Mouse (Mus musculus): ENCODE results near the gene Mfsd14a.

The Mfsd14a gene

GRCm38 (mm10) chr3:116652033-116652446 lies 10.4 kb downstream of the Mfsd14a start:
- no peak for DNase-seq (ENCODE audit: low spot score in 2 of 2)

DNA sequence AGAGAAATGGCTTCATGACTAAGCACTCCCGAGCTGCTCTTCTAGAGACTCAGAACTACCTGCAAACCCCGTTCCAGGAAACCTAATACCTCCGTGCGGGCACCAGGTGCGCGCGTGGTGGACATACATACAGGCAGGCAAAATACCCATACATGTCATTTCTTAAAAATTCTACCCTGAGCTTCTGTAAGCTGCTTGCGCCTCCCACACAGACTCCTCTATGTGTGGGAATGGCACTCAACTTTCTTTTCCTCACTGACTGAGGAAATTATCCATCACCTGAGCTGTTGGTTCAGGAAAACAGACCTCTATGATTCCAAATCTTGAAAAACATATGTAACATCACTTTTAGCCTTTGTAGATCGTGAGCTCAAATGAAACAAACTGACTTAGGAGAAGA lies 11.8 kb downstream of the Mfsd14a start:
- DNase-seq (ENCODE audit: low spot score in 2 of 2) = no peak

GRCm38 (mm10) chr3:116648805-116649204 lies 13.7 kb downstream of the Mfsd14a start:
- no peak for DNase-seq (ENCODE audit: low spot score in 2 of 2)

DNA sequence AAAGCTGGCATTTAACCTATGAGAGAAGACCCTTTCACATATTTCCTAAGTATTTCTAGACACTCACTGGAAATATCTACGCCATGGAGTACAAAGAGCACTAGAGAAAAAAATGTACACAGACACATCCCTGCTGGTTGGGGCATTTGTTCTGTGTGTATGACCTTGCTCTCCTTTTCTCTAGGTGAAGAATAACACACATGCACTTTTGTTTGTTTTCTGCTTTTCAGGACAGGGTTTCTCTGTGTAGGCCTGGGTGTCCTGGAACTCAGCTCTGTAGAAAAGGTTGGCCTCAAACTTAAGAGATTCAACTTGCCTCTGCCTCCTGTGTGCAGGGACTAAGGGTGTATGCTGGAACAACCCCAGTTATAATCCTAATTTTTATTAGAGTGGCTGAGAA lies 16.1 kb downstream of the Mfsd14a start:
- no peak for DNase-seq (ENCODE audit: low spot score in 2 of 2)

- DNase-seq (ENCODE audit: low spot score in 2 of 2) = no peak
Observed at GRCm38 (mm10) chr3:116642373-116642772, 20.1 kb downstream of the Mfsd14a start.

- no peak for DNase-seq (ENCODE audit: low spot score in 2 of 2)
Observed at GRCm38 (mm10) chr3:116641811-116642371, 20.6 kb downstream of the Mfsd14a start.

GRCm38 (mm10) chr3:116640024-116640423 lies 22.5 kb downstream of the Mfsd14a start:
- no peak for DNase-seq (ENCODE audit: low spot score in 2 of 2)

GRCm38 (mm10) chr3:116638572-116638971 lies 23.9 kb downstream of the Mfsd14a start:
- no peak for DNase-seq (ENCODE audit: low spot score in 2 of 2)

DNA sequence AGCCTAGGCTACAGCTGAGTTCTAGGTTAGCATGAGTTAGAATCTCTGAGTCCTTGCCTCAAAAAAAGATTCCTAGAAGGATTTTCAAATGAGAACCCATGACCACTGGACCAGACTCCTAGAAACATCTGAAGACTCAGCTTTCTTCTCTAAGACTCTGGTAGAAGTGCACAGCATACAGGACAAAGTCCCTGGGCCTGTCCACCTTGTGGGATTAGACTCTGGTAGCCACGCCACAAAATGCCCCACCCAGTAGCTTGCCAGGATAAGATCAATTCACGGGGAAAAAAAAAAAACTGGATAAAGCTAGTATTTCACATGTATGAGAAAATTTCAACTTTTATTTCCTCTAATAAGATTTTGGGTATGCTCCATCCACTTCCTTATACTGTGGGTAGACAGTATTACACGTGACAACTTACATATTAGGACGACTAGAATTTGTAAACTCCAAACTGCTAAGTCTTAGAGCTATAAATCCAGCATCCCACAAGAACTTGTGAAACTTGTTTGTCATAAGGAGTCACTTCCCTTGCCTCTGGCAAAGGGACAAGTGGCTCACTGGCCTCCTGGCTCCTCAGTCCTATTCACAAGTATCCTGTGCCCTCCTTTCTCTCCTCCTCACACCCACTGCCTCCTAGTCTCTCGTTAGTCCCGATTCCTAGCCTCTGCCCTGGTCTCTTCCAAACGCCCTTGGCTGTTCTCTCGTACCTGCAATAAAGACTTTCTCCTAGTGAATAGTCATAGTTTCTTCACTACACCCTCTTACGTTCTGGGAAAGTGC lies 24.6 kb downstream of the Mfsd14a start:
- no peak for DNase-seq (ENCODE audit: low spot score in 2 of 2)

- no peak for DNase-seq (ENCODE audit: low spot score in 2 of 2)
Observed at GRCm38 (mm10) chr3:116635799-116636198, 26.7 kb downstream of the Mfsd14a start.

GRCm38 (mm10) chr3:116634853-116635252 lies 27.6 kb downstream of the Mfsd14a start:
- DNase-seq (ENCODE audit: low spot score in 2 of 2) = no peak

DNA sequence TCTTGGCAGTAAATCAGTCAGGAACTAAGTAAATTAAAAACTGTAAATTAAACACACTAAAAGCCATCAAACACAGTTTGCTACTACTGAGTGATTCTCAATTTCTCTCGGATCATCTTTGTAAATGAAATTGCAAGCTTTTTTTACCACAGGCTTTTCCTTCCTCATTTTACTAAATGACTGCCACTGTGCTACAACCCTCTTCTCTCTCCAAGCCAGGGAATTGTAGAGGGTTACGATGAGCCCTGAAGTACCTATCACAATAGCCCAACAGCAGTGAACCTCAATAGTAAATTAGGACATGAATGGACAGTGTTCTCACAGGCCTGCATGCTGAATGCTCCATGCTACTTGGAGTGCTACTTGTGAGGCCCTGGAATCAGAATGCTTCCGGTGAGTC lies 28.4 kb downstream of the Mfsd14a start:
- DNase-seq (ENCODE audit: low spot score in 2 of 2) = no peak

- no peak for DNase-seq (ENCODE audit: low spot score in 2 of 2)
Observed at GRCm38 (mm10) chr3:116632971-116633370, 29.5 kb downstream of the Mfsd14a start.

- DNase-seq (ENCODE audit: low spot score in 2 of 2) = no peak
Observed at GRCm38 (mm10) chr3:116631459-116631858, 31.0 kb downstream of the Mfsd14a start.

DNA sequence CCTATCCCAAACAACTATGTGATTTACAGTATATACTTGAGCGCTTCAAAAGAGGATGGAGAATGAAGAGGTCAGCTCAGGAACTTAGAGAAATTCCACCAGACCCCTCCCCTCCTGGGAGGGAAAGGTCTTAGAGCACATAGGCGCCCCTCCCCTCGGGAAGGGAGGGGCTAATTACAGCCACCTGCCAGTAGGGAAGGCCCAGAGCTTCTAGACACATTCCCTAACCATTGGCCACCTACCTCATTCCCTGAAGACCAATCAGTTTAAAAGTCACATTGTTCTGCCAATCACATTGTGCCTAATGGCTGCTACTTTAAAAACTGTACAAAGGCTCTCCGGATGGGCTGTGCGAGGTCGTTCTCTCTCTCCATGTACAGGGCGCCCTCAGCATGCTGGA lies 39.8 kb downstream of the Mfsd14a start:
- no peak for DNase-seq (ENCODE audit: low spot score in 2 of 2)

DNA sequence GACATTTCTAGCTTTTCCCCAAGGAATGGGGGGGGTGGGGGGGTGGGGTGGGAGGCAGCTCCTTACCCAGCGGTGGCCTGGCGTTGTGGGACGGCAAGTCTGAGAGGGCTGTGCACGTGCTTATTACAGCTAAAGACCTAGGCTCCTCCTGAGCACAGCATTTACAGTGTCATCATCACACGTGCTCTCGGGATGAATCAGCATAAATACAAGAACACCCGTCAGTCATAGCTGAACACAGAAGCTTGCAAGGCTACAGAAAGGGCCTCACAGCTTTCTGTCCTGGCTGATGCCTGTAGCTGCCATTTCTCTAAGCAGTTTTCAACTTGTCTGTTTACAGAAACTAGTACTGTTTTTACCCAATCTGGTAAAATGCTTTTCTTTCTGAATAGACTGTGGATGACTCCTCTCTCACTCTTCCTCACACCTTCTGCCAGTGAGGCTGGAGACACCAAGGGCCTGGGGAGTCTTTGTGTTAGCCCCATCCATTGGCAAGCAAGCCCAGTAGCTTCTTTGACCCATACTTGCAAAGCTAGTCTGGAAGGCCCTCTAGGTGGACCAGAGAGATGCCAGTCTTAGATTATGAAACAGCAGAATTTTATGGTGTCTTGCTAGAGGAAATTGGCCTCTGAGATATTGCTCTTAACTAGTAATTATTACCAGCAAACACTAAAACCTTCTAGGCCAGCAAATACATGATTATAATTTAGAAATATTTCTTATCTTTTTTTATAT lies 41.7 kb downstream of the Mfsd14a start:
- no peak for DNase-seq (ENCODE audit: low spot score in 2 of 2)

- no peak for DNase-seq (ENCODE audit: low spot score in 2 of 2)
Observed at GRCm38 (mm10) chr3:116618855-116619254, 43.6 kb downstream of the Mfsd14a start.

- DNase-seq (ENCODE audit: low spot score in 2 of 2) = no peak
Observed at GRCm38 (mm10) chr3:116615318-116616068, 47.0 kb downstream of the Mfsd14a start.

- no peak for DNase-seq (ENCODE audit: low spot score in 2 of 2)
Observed at GRCm38 (mm10) chr3:116614295-116614892, 48.1 kb downstream of the Mfsd14a start, which contains the start of gene Trmt13. TSS of gene Trmt13 (minus strand) at chr3:116614587.

DNA sequence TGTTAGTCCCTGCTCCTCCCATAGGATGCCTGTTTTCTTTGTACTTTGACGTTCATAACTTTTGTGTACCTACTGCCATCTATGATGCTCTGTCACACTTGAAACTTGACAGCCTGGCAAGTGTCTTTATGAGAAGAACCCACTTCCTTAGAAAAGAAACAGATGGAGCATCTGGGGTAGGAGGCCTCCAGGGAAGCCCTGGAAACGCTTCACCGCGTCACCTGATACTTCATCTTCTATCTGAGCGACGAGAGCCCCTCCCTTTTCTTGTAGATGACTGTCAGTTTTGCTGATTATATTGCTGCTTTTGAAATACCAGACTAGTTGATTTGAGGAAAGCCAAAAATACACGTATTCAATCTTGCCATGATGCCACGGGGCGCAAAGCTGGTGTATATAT lies 57.9 kb downstream of the Mfsd14a start:
- DNase-seq (ENCODE audit: low spot score in 2 of 2) = no peak

- no peak for DNase-seq (ENCODE audit: low spot score in 2 of 2)
Observed at GRCm38 (mm10) chr3:116601781-116602180, 60.7 kb downstream of the Mfsd14a start.

GRCm38 (mm10) chr3:116601005-116601404 lies 61.5 kb downstream of the Mfsd14a start:
- no peak for DNase-seq (ENCODE audit: low spot score in 2 of 2)

Data from thymus, postnatal 10 days (tissue).